ENCODE assay signal across 26 mouse cellular contexts in genomic region chr4:86923476-86924055, GRCm38 (mm10). TPM values are rescaled to one million over a fixed set of nuclear protein-coding genes. Genes with fewer than 3 reads are reported as not detected.
DNase-seq lines count a peak whose midpoint lies in the region; ATAC-seq and TF ChIP-seq lines count a peak whose summit lies in the region.
"Had no signal": no experiment of that assay in that cellular context is flagged by ENCODE, and none has a peak within 500 bp of the region (broad histone marks: within the 10 kb centered on the region; RNA-seq: fewer than 3 reads in every experiment).

No protein-coding gene starts in this region.

- H3K4me1 ChIP-seq in forebrain, embryonic 13.5 days, result no peaks in the 10 kb centered on the region
- H3K4me1 ChIP-seq in forebrain, embryonic 16.5 days (replicated peaks; ENCODE audit: control insufficient read depth, insufficient read depth, low read length), result peaks cover 3% of the 10 kb centered on the region; the same call in 1 of the 2 replicates
- no peaks in the 10 kb centered on the region for H3K4me1 ChIP-seq in midbrain, embryonic 14.5 days (ENCODE audit: control insufficient read depth, insufficient read depth, low read length)
- no peaks in the 10 kb centered on the region for H3K4me1 ChIP-seq in thymus, adult 2 months (replicated peaks; ENCODE audit: control insufficient read depth, insufficient read depth, low read length)
- H3K4me1 ChIP-seq: embryonic facial prominence, embryonic 10.5 days; hindbrain, embryonic 15.5 days; limb, embryonic 12.5 days had no signal

- no peaks in the 10 kb centered on the region for H3K36me3 ChIP-seq in forebrain, embryonic 13.5 days (ENCODE audit: poor library complexity, severe bottlenecking)
- no peaks in the 10 kb centered on the region for H3K36me3 ChIP-seq in forebrain, embryonic 16.5 days (ENCODE audit: control insufficient read depth, insufficient read depth)
- H3K36me3 ChIP-seq in midbrain, embryonic 14.5 days (ENCODE audit: control insufficient read depth, insufficient read depth, low read length), result no peaks in the 10 kb centered on the region
- no peaks in the 10 kb centered on the region for H3K36me3 ChIP-seq in thymus, adult 2 months (ENCODE audit: control insufficient read depth, insufficient read depth, low read length)
- H3K36me3 ChIP-seq: embryonic facial prominence, embryonic 10.5 days; hindbrain, embryonic 15.5 days; limb, embryonic 12.5 days; neural tube, embryonic 15.5 days had no signal

- H3K4me2 ChIP-seq in forebrain, embryonic 13.5 days, result no peak overlapping the region
- no peak overlapping the region for H3K4me2 ChIP-seq in forebrain, embryonic 16.5 days (ENCODE audit: low read length)
- no peak overlapping the region for H3K4me2 ChIP-seq in midbrain, embryonic 14.5 days (ENCODE audit: low read length)
- H3K4me2 ChIP-seq: heart, embryonic 13.5 days; hindbrain, embryonic 15.5 days; limb, embryonic 12.5 days; liver, embryonic 11.5 days; neural tube, embryonic 15.5 days had no signal

- no peaks in the 10 kb centered on the region for H3K9me3 ChIP-seq in forebrain, embryonic 13.5 days (replicated peaks)
- H3K9me3 ChIP-seq in forebrain, embryonic 16.5 days (ENCODE audit: control insufficient read depth, low read length), result no peaks in the 10 kb centered on the region
- H3K9me3 ChIP-seq in midbrain, embryonic 14.5 days (ENCODE audit: control insufficient read depth, low read length), result no peaks in the 10 kb centered on the region
- H3K9me3 ChIP-seq: embryonic facial prominence, embryonic 10.5 days; heart, embryonic 13.5 days; hindbrain, embryonic 15.5 days; limb, embryonic 12.5 days; neural tube, embryonic 15.5 days had no signal

- H3K9ac ChIP-seq in forebrain, embryonic 13.5 days, result no peak overlapping the region
- no peak overlapping the region for H3K9ac ChIP-seq in forebrain, embryonic 16.5 days (replicated peaks; ENCODE audit: low read depth, low read length)
- H3K9ac ChIP-seq in midbrain, embryonic 14.5 days (replicated peaks; ENCODE audit: low read length), result no peak overlapping the region
- H3K9ac ChIP-seq: forebrain, postnatal 0 days; heart, embryonic 13.5 days; hindbrain, embryonic 15.5 days; limb, embryonic 12.5 days; liver, postnatal 0 days; neural tube, embryonic 15.5 days had no signal

- peak; percentile 24; the same call in 1 of the 2 replicates for ATAC-seq in forebrain, embryonic 13.5 days
- no peak for ATAC-seq in forebrain, embryonic 16.5 days
- no peak for ATAC-seq in midbrain, embryonic 14.5 days (ENCODE audit: low FRiP score, low TSS enrichment)
- ATAC-seq: forebrain, postnatal 0 days; intestine, embryonic 16.5 days; liver, postnatal 0 days; lung, postnatal 0 days had no signal

- H3K27me3 ChIP-seq in forebrain, embryonic 13.5 days, result no peaks in the 10 kb centered on the region
- H3K27me3 ChIP-seq in forebrain, embryonic 16.5 days (replicated peaks; ENCODE audit: control insufficient read depth, insufficient read depth, low read length), result no peaks in the 10 kb centered on the region
- H3K27me3 ChIP-seq in midbrain, embryonic 14.5 days (ENCODE audit: control insufficient read depth, insufficient read depth, low read length), result no peaks in the 10 kb centered on the region
- no peaks in the 10 kb centered on the region; the same call in 1 of the 2 replicates for H3K27me3 ChIP-seq in thymus, adult 2 months (ENCODE audit: control insufficient read depth, insufficient read depth, low read length)
- H3K27me3 ChIP-seq: heart, embryonic 13.5 days; hindbrain, embryonic 15.5 days; limb, embryonic 12.5 days; neural tube, embryonic 15.5 days had no signal

- TF ChIP-seq POLR2A in thymus, adult 2 months (IDR thresholded peaks at IDR 0.05; ENCODE audit: control insufficient read depth, extremely low read depth, insufficient read depth, low read length, poor library complexity), result no peak

- H3K4me3 ChIP-seq in forebrain, embryonic 13.5 days, result no peak overlapping the region
- H3K4me3 ChIP-seq in forebrain, embryonic 16.5 days (replicated peaks; ENCODE audit: low read length), result no peak overlapping the region
- H3K4me3 ChIP-seq in midbrain, embryonic 14.5 days (replicated peaks; ENCODE audit: low read depth, low read length), result no peak overlapping the region
- H3K4me3 ChIP-seq in thymus, adult 2 months (ENCODE audit: control insufficient read depth, insufficient read depth, low read length), result no peak overlapping the region
- H3K4me3 ChIP-seq: embryonic facial prominence, embryonic 10.5 days; heart, adult 2 months; heart, embryonic 13.5 days; hindbrain, embryonic 15.5 days; limb, embryonic 12.5 days; neural tube, embryonic 15.5 days had no signal

- H3K27ac ChIP-seq in forebrain, embryonic 13.5 days, result no peak overlapping the region
- no peak overlapping the region for H3K27ac ChIP-seq in forebrain, embryonic 16.5 days (ENCODE audit: low read length)
- H3K27ac ChIP-seq in midbrain, embryonic 14.5 days (replicated peaks; ENCODE audit: low read depth, low read length), result 0 out of 2 replicates have a peak overlapping the region, but pooled peaks have one; percentile 26
- H3K27ac ChIP-seq in thymus, adult 2 months (ENCODE audit: control insufficient read depth, insufficient read depth, low read length), result no peak overlapping the region
- H3K27ac ChIP-seq: embryonic facial prominence, embryonic 10.5 days; heart, adult 2 months; heart, embryonic 13.5 days; hindbrain, embryonic 15.5 days; limb, embryonic 12.5 days; macrophage; neural tube, embryonic 15.5 days had no signal

- 55% methylated on average over 3 of the region's 3 CpGs for WGBS in forebrain, embryonic 13.5 days
- WGBS in forebrain, embryonic 16.5 days, result 52% methylated on average over 3 of the region's 3 CpGs
- WGBS in midbrain, embryonic 14.5 days, result 53% methylated on average over 3 of the region's 3 CpGs
- WGBS in thymus, adult 2 months, result 96% methylated on average over 3 of the region's 3 CpGs

- no peak for TF ChIP-seq CTCF in thymus, adult 2 months (IDR thresholded peaks at IDR 0.05; ENCODE audit: borderline replicate concordance, control insufficient read depth, extremely low read depth, insufficient read depth, low read length, poor library complexity)

- DNase-seq in layer of hippocampus, adult 9-11 months, result peak; percentile 43
- no peak for DNase-seq in layer of hippocampus, postnatal 25 days (ENCODE audit: extremely low spot score in 1 of 2, low spot score in 1 of 2)
- DNase-seq in brain, adult 2 months (ENCODE audit: low read depth, low spot score), result peak; percentile 81
- DNase-seq in midbrain, embryonic 14.5 days, result peak; percentile 15
- DNase-seq in thymus, adult 2 months, result no peak
- DNase-seq: adrenal gland, postnatal 25 days; cerebellum, adult 18-20 months; cerebellum, postnatal 25 days; forebrain, postnatal 0 days; gastrocnemius, postnatal 36 days; heart, adult 2 months; heart, postnatal 14 days; kidney, postnatal 25 days; liver, postnatal 0 days; thymus, postnatal 14 days had no signal

RNA-seq across cellular contexts. Expression of gene Acer2, which starts 49.4 kb away (rescaled TPM):
- polyA plus RNA-seq in forebrain, embryonic 13.5 days (2015; fragmentation: Nextera tagmentation; extraction: Ambion mirVana), result 10.9 and 14.0 TPM in 2 replicates
- 10.5 and 11.7 TPM in 2 replicates for polyA plus RNA-seq in forebrain, embryonic 16.5 days (2015; fragmentation: Nextera tagmentation; extraction: Ambion mirVana)
- total RNA-seq in layer of hippocampus, postnatal 25 days (2021), result 1 to 10 TPM; 3.6 to 4.3 TPM
- polyA plus RNA-seq in midbrain, embryonic 14.5 days (2014; fragmentation: Nextera tagmentation; extraction: Ambion mirVana), result 22.5 and 26.8 TPM in 2 replicates
- polyA plus RNA-seq in thymus, adult 2 months (2012; rRNA removed), result 4.5 and 6.2 TPM in 2 replicates

Comparison
In these comparisons a context has a peak if more than half of its experiments do, and no peak if none do; other contexts are left out.
1. DNase-seq: peak in layer of hippocampus, adult 9-11 months (single experiment), brain, adult 2 months (single experiment) and midbrain, embryonic 14.5 days (single experiment); none in layer of hippocampus, postnatal 25 days (0 of 2) and thymus, adult 2 months (single experiment).